Mouse (Mus musculus) heart, embryonic 13.5 days (tissue): ENCODE data around the gene Dhrs9. TPM values are rescaled to one million over a fixed set of nuclear protein-coding genes. Genes with fewer than 3 reads are reported as not detected.

ENCODE experiments used
- ATAC-seq: fragments of 200-750 bp; cut with Nextera tagmentation; 2 replicates; pipeline ENCODE4 v1.8.0; 2017; ENCODE audit warnings: moderate TSS enrichment; ENCODE audit not compliant: insufficient number of reproducible peaks, low FRiP score, low TSS enrichment; ENCODE audit errors: extremely low read depth
- H3K27ac ChIP-seq: fragments of 300-500 bp; sonication (generic); replicated peaks from 2 replicates; pipeline ENCODE4 v1.5.1; 2015; ENCODE audit warnings: moderate library complexity, mild to moderate bottlenecking, inconsistent platforms
- H3K27me3 ChIP-seq: fragments of 300-500 bp; sonication (generic); replicated peaks from 2 replicates; pipeline ENCODE4 v1.6.1; 2015; ENCODE audit warnings: mild to moderate bottlenecking, inconsistent platforms
- H3K36me3 ChIP-seq: fragments of 300-500 bp; sonication (generic); 2 replicates; pipeline ENCODE4 v1.6.1; 2015; ENCODE audit warnings: mild to moderate bottlenecking, inconsistent platforms
- H3K4me1 ChIP-seq: fragments of 300-500 bp; sonication (generic); 2 replicates; pipeline ENCODE4 v1.6.1; 2015; ENCODE audit warnings: inconsistent platforms
- H3K4me2 ChIP-seq: fragments of 300-500 bp; sonication (generic); 2 replicates; pipeline ENCODE4 v1.6.1; 2015; ENCODE audit warnings: inconsistent platforms, mild to moderate bottlenecking, moderate library complexity
- H3K4me3 ChIP-seq: fragments of 300-500 bp; sonication (generic); 2 replicates; pipeline ENCODE4 v1.5.1; 2015; ENCODE audit warnings: moderate library complexity, mild to moderate bottlenecking, inconsistent platforms
- H3K9ac ChIP-seq: fragments of 300-500 bp; sonication (generic); 2 replicates; pipeline ENCODE4 v1.6.1; 2015; ENCODE audit warnings: inconsistent platforms, mild to moderate bottlenecking, moderate library complexity
- H3K9me3 ChIP-seq: fragments of 300-500 bp; sonication (generic); 2 replicates; pipeline ENCODE4 v1.6.1; 2016; ENCODE audit warnings: inconsistent platforms
- WGBS: fragments of 180-500 bp; shearing (Covaris S2); methylation state at CpG from one replicate; pipeline ENCODE4 v1.1.7; 2015; ENCODE audit warnings: mixed read lengths; 5-methylcytosine and 5-hydroxymethylcytosine counted together
- polyA plus RNA-seq: library from polyadenylated mRNA; unstranded; fragments of >200 nt; fragmentation: Nextera tagmentation; extraction: Ambion mirVana; gene quantifications from 2 replicates; pipeline ENCODE4 v1.2.1, GENCODE M21; 2015

Dhrs9 gene
- polyA plus RNA-seq, 1 experiment from 2014 or later = not detected

DNA sequence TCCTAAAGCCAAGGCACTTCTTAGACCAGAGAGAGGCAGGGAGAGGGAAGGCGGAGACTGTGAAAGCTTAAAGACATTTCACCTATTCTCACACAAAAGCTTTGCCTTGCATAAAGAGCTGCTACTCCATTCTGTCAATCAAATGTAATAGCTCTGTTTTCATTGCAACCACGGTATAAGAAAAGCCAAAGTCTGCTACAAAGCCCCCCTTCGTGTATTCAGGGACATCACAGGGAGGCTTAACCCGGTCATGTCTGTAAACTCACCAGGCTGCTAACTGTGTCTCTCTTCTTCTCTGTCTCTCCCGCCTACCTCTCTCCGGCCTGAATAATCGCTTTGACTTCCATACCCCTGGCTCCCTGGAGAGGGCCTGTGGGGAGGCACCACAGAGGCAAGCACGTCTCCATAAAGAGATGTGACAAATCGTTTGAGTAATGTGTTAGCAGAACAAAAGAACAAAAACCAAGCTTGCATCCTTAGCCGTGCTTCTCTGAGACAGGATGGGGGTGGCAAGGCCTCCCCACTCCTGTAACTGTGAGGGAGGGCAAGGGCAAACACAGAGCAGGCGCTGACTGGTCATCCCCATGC, 38.1 kb downstream of the Dhrs9 start:
- Histone ChIP-seq H3K36me3 (no peaks in the 10 kb centered on the region), H3K4me3 (no peak overlapping the region), H3K27me3 (no peaks in the 10 kb centered on the region), H3K9me3 (no peaks in the 10 kb centered on the region), H3K4me2 (no peak overlapping the region), H3K4me1 (peaks cover 9% of the 10 kb centered on the region; the same call in 1 of the 2 replicates), H3K9ac (no peak overlapping the region), H3K27ac (no peak overlapping the region)
- WGBS = 20% methylated on average over 11 of the region's 11 CpGs
- ATAC-seq = no peak

DNA sequence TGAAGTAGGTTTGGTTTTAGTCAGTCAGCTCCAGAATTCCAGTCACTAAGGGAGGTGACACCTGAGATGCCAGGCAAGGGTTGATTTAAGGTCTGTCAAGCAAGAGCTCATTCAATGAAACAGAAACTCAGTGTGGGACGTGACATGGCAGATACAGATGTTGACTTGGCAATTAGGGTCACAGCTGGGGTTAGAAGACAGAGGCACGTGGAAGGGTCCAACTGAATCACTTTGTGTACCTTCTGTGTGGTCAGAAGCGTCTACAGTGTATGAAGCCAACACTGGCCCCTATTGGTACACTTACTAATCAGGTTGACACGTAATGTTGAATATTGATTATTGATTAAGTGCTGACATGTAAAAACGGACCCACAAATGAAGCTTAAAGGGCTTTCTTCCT, 44.6 kb downstream of the Dhrs9 start:
- 0 out of 2 replicates have a peak, but pooled peaks cover 5% of the 10 kb centered on the region for H3K27me3 ChIP-seq
- H3K27ac ChIP-seq = no peak overlapping the region
- no peaks in the 10 kb centered on the region for H3K4me1 ChIP-seq
- no peak overlapping the region for H3K4me3 ChIP-seq
- H3K36me3 ChIP-seq = no peaks in the 10 kb centered on the region
- 61% methylated on average over 5 of the region's 5 CpGs for WGBS
- no peak for ATAC-seq
- H3K4me2 ChIP-seq = no peak overlapping the region
- H3K9me3 ChIP-seq = no peaks in the 10 kb centered on the region
- no peak overlapping the region for H3K9ac ChIP-seq

GRCm38 (mm10) chr2:69426081-69426480, 45.8 kb downstream of the Dhrs9 start:
- Histone ChIP-seq H3K9ac (no peak overlapping the region), H3K27me3 (0 out of 2 replicates have a peak, but pooled peaks cover 5% of the 10 kb centered on the region), H3K4me1 (no peaks in the 10 kb centered on the region), H3K4me3 (no peak overlapping the region), H3K4me2 (no peak overlapping the region), H3K27ac (no peak overlapping the region), H3K36me3 (no peaks in the 10 kb centered on the region), H3K9me3 (no peaks in the 10 kb centered on the region)
- WGBS = 88% methylated on average over 1 of the region's 1 CpGs
- ATAC-seq = no peak

DNA sequence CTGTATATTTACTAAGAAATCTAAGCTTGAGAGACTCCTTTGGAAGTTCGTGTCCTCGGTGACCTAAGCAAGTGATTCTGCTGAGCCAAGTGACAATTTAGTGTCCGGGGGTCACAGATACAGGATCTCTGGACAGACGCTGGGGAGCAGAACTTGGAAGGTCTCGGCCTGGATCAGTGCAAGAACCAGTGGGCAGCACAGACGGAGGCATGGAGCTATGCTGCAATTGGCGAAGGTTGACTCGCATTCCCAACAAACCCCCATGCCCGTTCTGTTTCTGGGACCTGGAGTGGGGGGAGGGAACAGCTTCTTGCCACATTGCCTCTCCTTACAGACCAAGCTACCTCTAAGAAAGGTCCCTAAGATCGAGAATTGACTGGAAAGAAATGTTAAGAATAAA, 46.9 kb downstream of the Dhrs9 start:
- 82% methylated on average over 10 of the region's 10 CpGs for whole genome bisulfite sequencing

DNA sequence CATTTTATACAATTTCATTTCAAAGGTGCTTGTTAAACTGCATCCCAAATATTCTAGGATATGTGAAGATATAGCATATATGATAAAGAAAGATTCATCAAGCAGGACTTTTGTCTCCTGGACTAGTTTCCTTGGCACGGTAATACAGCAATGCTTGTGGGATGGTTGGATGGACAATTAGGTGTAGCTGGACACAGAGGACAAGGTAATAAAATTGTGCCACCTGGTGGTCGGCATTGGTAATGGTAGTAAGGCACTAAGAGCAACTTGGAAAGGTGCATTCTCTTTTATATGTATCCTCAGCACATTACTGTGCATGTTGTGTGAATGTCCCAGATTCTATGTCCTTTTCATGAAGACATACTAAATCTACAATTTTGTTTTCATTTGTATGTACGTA, 47.9 kb downstream of the Dhrs9 start:
- Histone ChIP-seq H3K4me1 (no peaks in the 10 kb centered on the region), H3K27ac (no peak overlapping the region), H3K9me3 (no peaks in the 10 kb centered on the region), H3K4me2 (no peak overlapping the region), H3K9ac (no peak overlapping the region), H3K4me3 (no peak overlapping the region), H3K27me3 (peaks cover 5% of the 10 kb centered on the region; the same call in 1 of the 2 replicates), H3K36me3 (no peaks in the 10 kb centered on the region)
- 28% methylated on average over 3 of the region's 3 CpGs for WGBS
- ATAC-seq = no peak

More for the DNA sequence above, 46.9 kb downstream of the Dhrs9 start:
- H3K27ac ChIP-seq = no peak overlapping the region
- no peaks in the 10 kb centered on the region for H3K36me3 ChIP-seq
- no peak overlapping the region for H3K4me2 ChIP-seq
- no peaks in the 10 kb centered on the region for H3K9me3 ChIP-seq
- H3K4me3 ChIP-seq = no peak overlapping the region
- H3K9ac ChIP-seq = no peak overlapping the region
- no peaks in the 10 kb centered on the region for H3K4me1 ChIP-seq
- H3K27me3 ChIP-seq = peaks cover 5% of the 10 kb centered on the region; the same call in 1 of the 2 replicates
- ATAC-seq = no peak

DNA sequence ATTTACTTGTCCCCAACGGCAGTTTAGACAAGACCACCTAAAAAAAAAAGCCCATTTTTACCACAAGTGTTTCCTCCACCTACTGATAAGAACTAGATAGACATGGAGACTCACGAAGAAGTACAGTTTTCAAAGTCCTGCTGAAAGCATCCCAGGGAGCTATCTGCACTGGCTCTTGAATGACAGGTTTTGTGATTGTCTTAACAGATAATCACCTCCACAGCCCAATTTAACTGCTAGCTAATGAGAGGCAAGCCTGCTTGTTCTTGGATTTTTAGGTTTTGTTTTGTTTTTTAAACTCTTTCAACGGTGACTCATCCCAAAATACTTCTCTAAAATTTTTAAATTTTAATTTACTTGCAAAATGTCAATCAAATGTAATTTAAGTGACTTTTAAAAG, 61.4 kb downstream of the Dhrs9 start:
- no peak overlapping the region for H3K4me2 ChIP-seq
- ATAC-seq = no peak
- WGBS = 23% methylated on average over 3 of the region's 3 CpGs

DNA sequence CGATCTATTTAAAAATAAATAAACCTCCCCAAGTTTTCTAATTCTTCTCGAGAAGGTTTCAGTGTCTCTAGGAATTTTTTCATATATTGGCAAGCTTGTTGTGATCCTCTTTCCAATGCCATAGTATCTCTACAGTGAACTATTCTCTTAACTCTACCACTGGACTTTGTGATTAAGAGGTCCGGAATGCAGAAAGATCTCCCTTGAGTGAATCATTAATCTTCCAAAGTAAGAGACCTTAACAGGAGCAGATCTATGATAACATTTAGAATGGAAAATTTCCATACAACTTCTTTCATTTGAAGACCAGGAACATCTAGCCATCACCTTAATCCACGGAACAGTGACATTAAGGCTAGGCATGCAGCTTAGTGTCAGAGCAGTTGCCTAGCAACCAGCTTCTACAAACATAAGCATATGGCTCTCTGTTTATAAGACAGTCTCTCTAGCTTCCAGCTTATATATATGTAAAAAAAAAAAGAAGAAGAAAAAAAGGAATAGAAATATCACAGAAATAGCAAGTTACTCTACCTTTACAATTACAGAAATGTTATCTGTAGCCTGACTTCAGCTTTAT, 65.7 kb downstream of the Dhrs9 start:
- no peak for ATAC-seq
- Histone ChIP-seq H3K9ac (no peak overlapping the region), H3K4me3 (no peak overlapping the region), H3K27ac (no peak overlapping the region), H3K4me1 (no peaks in the 10 kb centered on the region), H3K4me2 (no peak overlapping the region), H3K27me3 (no peaks in the 10 kb centered on the region), H3K36me3 (no peaks in the 10 kb centered on the region), H3K9me3 (no peaks in the 10 kb centered on the region)
- WGBS = 58% methylated on average over 4 of the region's 4 CpGs

More for the DNA sequence above, 61.4 kb downstream of the Dhrs9 start:
- Histone ChIP-seq H3K9ac (no peak overlapping the region), H3K27ac (no peak overlapping the region), H3K4me1 (no peaks in the 10 kb centered on the region), H3K4me3 (no peak overlapping the region), H3K9me3 (no peaks in the 10 kb centered on the region), H3K27me3 (no peaks in the 10 kb centered on the region), H3K36me3 (no peaks in the 10 kb centered on the region)

DNA sequence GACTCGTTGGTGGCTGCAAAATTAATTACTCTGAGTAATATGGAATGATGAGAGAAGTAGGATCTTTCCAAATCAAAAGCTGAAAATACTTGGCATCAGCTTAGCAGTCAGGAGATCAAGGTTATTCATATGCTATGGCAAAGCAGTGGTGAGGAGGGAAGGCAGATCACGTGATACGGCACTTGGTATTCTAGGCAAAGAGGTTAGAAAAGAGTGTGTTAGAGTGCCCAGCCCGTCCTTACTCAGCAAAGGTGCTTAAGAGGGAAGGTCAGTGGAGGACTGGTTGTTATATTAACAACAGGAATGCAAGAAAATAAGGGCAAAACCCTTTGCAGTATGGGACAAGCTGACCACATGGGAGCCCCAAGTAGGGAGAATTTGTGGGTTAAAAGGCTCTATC, 68.3 kb downstream of the Dhrs9 start:
- Histone ChIP-seq H3K9me3 (no peaks in the 10 kb centered on the region), H3K4me3 (no peak overlapping the region), H3K4me2 (no peak overlapping the region), H3K4me1 (no peaks in the 10 kb centered on the region), H3K36me3 (no peaks in the 10 kb centered on the region), H3K27ac (no peak overlapping the region), H3K27me3 (no peaks in the 10 kb centered on the region), H3K9ac (no peak overlapping the region)
- ATAC-seq = no peak
- 78% methylated on average over 4 of the region's 4 CpGs for WGBS

- Histone ChIP-seq H3K4me2 (no peak overlapping the region), H3K27ac (no peak overlapping the region), H3K9me3 (no peaks in the 10 kb centered on the region), H3K36me3 (no peaks in the 10 kb centered on the region), H3K4me3 (no peak overlapping the region), H3K9ac (no peak overlapping the region), H3K4me1 (no peaks in the 10 kb centered on the region), H3K27me3 (no peaks in the 10 kb centered on the region)
- 74% methylated on average over 5 of the region's 5 CpGs for WGBS
- ATAC-seq = no peak
These were observed 70.9 kb downstream of the Dhrs9 start for GRCm38 (mm10) chr2:69451128-69451527.

Other genes starting within 250 kb of the Dhrs9 start
- 2.4 and 2.9 TPM in 2 replicates for gene Nostrin, start 244.6 kb upstream of the Dhrs9 start, polyA plus RNA-seq
- 132 and 144 TPM in 2 replicates for gene Spc25, start 174.3 kb upstream of the Dhrs9 start, polyA plus RNA-seq
- not detected in 2 replicates for gene G6pc2, start 169.4 kb upstream of the Dhrs9 start, polyA plus RNA-seq
- 0.11 TPM in 2 replicates for gene Abcb11, start 37.8 kb upstream of the Dhrs9 start, polyA plus RNA-seq
- gene Lrp2, start 205.6 kb downstream of the Dhrs9 start, polyA plus RNA-seq = 0.45 and 0.57 TPM in 2 replicates